Mouse (Mus musculus) olfactory bulb, adult 2 months (tissue): ENCODE results near the gene Dus1l.

ENCODE experiments used
- CTCF ChIP-seq: fragments of 200-500 bp; IDR thresholded peaks from 2 replicates; pipeline ENCODE4 v1.5.1; 2012; ENCODE audit warnings: low read depth, mild to moderate bottlenecking, low read length, moderate library complexity; ENCODE audit not compliant: insufficient read depth
- POLR2A ChIP-seq: fragments of 200-500 bp; IDR thresholded peaks from 2 replicates; pipeline ENCODE4 v1.6.1; 2012; ENCODE audit warnings: mild to moderate bottlenecking, low read depth, low read length, moderate library complexity; ENCODE audit not compliant: insufficient read depth

DNA sequence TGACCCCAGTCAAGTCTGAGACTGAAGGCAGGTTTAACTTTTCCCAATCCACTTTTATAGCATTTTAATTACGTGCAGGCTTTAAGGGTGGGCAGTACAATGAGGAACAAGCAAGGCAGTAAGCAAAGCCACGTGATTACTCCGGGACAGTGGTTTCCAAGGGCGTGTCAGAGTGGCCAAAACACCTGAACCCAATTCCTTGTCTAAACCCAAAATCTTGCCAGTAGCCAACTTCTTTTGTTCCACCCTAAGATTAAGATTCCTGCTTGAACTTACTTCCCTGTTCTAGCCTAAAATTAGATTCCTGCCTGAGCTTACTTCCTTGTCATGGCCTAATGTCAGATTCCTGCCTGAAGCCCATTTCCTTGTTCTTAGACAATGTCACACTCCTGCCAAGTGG is 48.2 kb downstream of the Dus1l start:
- no peak for TF ChIP-seq POLR2A
- no peak for TF ChIP-seq CTCF
